ENCODE assay signal across 8 mouse cellular contexts in genomic region chr9:62839172-62839770, GRCm38 (mm10). TPM values are rescaled to one million over a fixed set of nuclear protein-coding genes. Genes with fewer than 3 reads are reported as not detected.
DNase-seq lines count a peak whose midpoint lies in the region; ATAC-seq and TF ChIP-seq lines count a peak whose summit lies in the region.

No protein-coding gene starts in this region.

- no peaks in the 10 kb centered on the region for H3K9me3 ChIP-seq in forebrain, embryonic 14.5 days (replicated peaks; ENCODE audit: control insufficient read depth, low read length)
- H3K9me3 ChIP-seq in midbrain, embryonic 14.5 days (ENCODE audit: control insufficient read depth, low read length) = no peaks in the 10 kb centered on the region

- peak overlapping the region; percentile 95 for H3K4me3 ChIP-seq in gastrocnemius, adult 2 months
- peak overlapping the region; percentile 61 for H3K4me3 ChIP-seq in forebrain, embryonic 14.5 days (ENCODE audit: low read depth, low read length)
- H3K4me3 ChIP-seq in midbrain, embryonic 14.5 days (replicated peaks; ENCODE audit: low read depth, low read length) = peak overlapping the region; percentile 63

- WGBS in forebrain, embryonic 14.5 days = 14% methylated on average over 14 of the region's 14 CpGs
- WGBS in midbrain, embryonic 14.5 days = 14% methylated on average over 14 of the region's 14 CpGs

- H3K27ac ChIP-seq in gastrocnemius, adult 2 months = peak overlapping the region; percentile 91
- H3K27ac ChIP-seq in forebrain, embryonic 14.5 days (ENCODE audit: low read depth, low read length) = peak overlapping the region; percentile 78; the same call in 1 of the 2 replicates
- peak overlapping the region; percentile 61; the same call in 1 of the 2 replicates for H3K27ac ChIP-seq in midbrain, embryonic 14.5 days (replicated peaks; ENCODE audit: low read depth, low read length)

- intact Hi-C loops in gastrocnemius, adult 2 months (cut with DNase I) = no loop called here

- H3K4me1 ChIP-seq in forebrain, embryonic 14.5 days (ENCODE audit: control insufficient read depth, insufficient read depth, low read length) = peaks cover 6% of the 10 kb centered on the region
- H3K4me1 ChIP-seq in midbrain, embryonic 14.5 days (ENCODE audit: control insufficient read depth, insufficient read depth, low read length) = peaks cover 14% of the 10 kb centered on the region; the same call in 1 of the 2 replicates

- DNase-seq in gastrocnemius, adult 2 months = no peak
- DNase-seq in gastrocnemius, adult 18-20 months (ENCODE audit: low spot score) = no peak
- DNase-seq in R1 (ENCODE audit: low read depth, low spot score) = peak; percentile 39
- peak; percentile 55 for DNase-seq in forebrain, embryonic 14.5 days (ENCODE audit: low spot score)
- DNase-seq in kidney, postnatal 25 days = peak; percentile 42 to 57
- no peak for DNase-seq in midbrain, embryonic 14.5 days
- no peak for DNase-seq in urinary bladder, adult 2 months (ENCODE audit: low spot score)
- no peak for DNase-seq in adrenal gland, postnatal 36 days

- no peak for TF ChIP-seq CTCF in gastrocnemius, adult 2 months (IDR thresholded peaks at IDR 0.05)

- no peaks in the 10 kb centered on the region for H3K36me3 ChIP-seq in forebrain, embryonic 14.5 days (ENCODE audit: control insufficient read depth, insufficient read depth, low read length)
- no peaks in the 10 kb centered on the region for H3K36me3 ChIP-seq in midbrain, embryonic 14.5 days (ENCODE audit: control insufficient read depth, insufficient read depth, low read length)

- peak overlapping the region; percentile 89 for H3K4me2 ChIP-seq in forebrain, embryonic 14.5 days (ENCODE audit: low read length)
- peak overlapping the region; percentile 94 for H3K4me2 ChIP-seq in midbrain, embryonic 14.5 days (ENCODE audit: low read length)

- ATAC-seq in forebrain, embryonic 14.5 days = no peak; the same call in 1 of the 2 replicates
- no peak for ATAC-seq in midbrain, embryonic 14.5 days (ENCODE audit: low FRiP score, low TSS enrichment)

- H3K27me3 ChIP-seq in forebrain, embryonic 14.5 days (replicated peaks; ENCODE audit: control insufficient read depth, insufficient read depth, low read length) = no peaks in the 10 kb centered on the region
- no peaks in the 10 kb centered on the region for H3K27me3 ChIP-seq in midbrain, embryonic 14.5 days (ENCODE audit: control insufficient read depth, insufficient read depth, low read length)

- peak overlapping the region; percentile 87 for H3K9ac ChIP-seq in forebrain, embryonic 14.5 days (ENCODE audit: low read length)
- H3K9ac ChIP-seq in midbrain, embryonic 14.5 days (replicated peaks; ENCODE audit: low read length) = peak overlapping the region; percentile 75

RNA-seq across cellular contexts. Expression of gene Cln6, which starts 0.7 kb away (rescaled TPM):
- 10 to 100 TPM; 17.5 to 20.7 TPM for total RNA-seq in gastrocnemius, adult 2 months (2021)
- 10 to 100 TPM; 18.9 to 20.1 TPM for total RNA-seq in gastrocnemius, adult 18-20 months (2021)
- 3.8 and 4.9 TPM in 2 replicates for polyA plus RNA-seq in forebrain, embryonic 14.5 days (2014; fragmentation: Nextera tagmentation; extraction: Ambion mirVana)
- polyA plus RNA-seq in midbrain, embryonic 14.5 days (2014; fragmentation: Nextera tagmentation; extraction: Ambion mirVana) = 3.1 and 5.2 TPM in 2 replicates
- 26.5 and 33.1 TPM in 2 replicates for polyA plus RNA-seq in urinary bladder, adult 2 months (2012; rRNA removed)
- 10 to 100 TPM; 12.3 to 20.2 TPM for total RNA-seq in adrenal gland, postnatal 36 days (2021)

RNA-seq across cellular contexts. Expression of gene Calml4, which starts 18.6 kb away (rescaled TPM):
- total RNA-seq in gastrocnemius, adult 2 months (2021) = 1 to 10 TPM in 1 of 2 experiments, under 1 TPM in 1; 0.99 to 1.1 TPM
- total RNA-seq in gastrocnemius, adult 18-20 months (2021) = 1 to 10 TPM; 1.2 to 1.3 TPM
- polyA plus RNA-seq in forebrain, embryonic 14.5 days (2014; fragmentation: Nextera tagmentation; extraction: Ambion mirVana) = 12.0 and 12.9 TPM in 2 replicates
- 7.1 TPM in 2 replicates for polyA plus RNA-seq in midbrain, embryonic 14.5 days (2014; fragmentation: Nextera tagmentation; extraction: Ambion mirVana)
- 25.5 and 28.4 TPM in 2 replicates for polyA plus RNA-seq in urinary bladder, adult 2 months (2012; rRNA removed)
- 10 to 100 TPM in 1 of 2 experiments, 1 to 10 TPM in 1; 7.9 to 10.6 TPM for total RNA-seq in adrenal gland, postnatal 36 days (2021)

RNA-seq across cellular contexts. Expression of gene Fem1b, which starts 27.5 kb away (rescaled TPM):
- 10 to 100 TPM; 13.6 to 15.8 TPM for total RNA-seq in gastrocnemius, adult 2 months (2021)
- total RNA-seq in gastrocnemius, adult 18-20 months (2021) = 10 to 100 TPM; 11.4 to 12.5 TPM
- polyA plus RNA-seq in forebrain, embryonic 14.5 days (2014; fragmentation: Nextera tagmentation; extraction: Ambion mirVana) = 57.8 and 60.8 TPM in 2 replicates
- 71.5 and 103 TPM in 2 replicates for polyA plus RNA-seq in midbrain, embryonic 14.5 days (2014; fragmentation: Nextera tagmentation; extraction: Ambion mirVana)
- 12.6 and 15.2 TPM in 2 replicates for polyA plus RNA-seq in urinary bladder, adult 2 months (2012; rRNA removed)
- 10 to 100 TPM; 37.7 to 43.6 TPM for total RNA-seq in adrenal gland, postnatal 36 days (2021)

Comparison
In these comparisons a context has a peak if more than half of its experiments do, and no peak if none do; other contexts are left out.
1. DNase-seq: peak in R1 (single experiment), forebrain, embryonic 14.5 days (single experiment) and kidney, postnatal 25 days (2 of 2); none in gastrocnemius, adult 2 months (single experiment), gastrocnemius, adult 18-20 months (single experiment), midbrain, embryonic 14.5 days (single experiment), urinary bladder, adult 2 months (single experiment) and adrenal gland, postnatal 36 days (0 of 2).
2. Peak in every context shown above with its lines, with median percentiles within 50 percentile points of each other: H3K27ac ChIP-seq and H3K4me3 ChIP-seq.